Mouse (Mus musculus): Measurements from ENCODE around the gene Zbtb22.
"Not testable (repeated sequence)": the region's sequence is repeated elsewhere in the genome, so short reads cannot be mapped to it uniquely, and the experiment has no call there.

The Zbtb22 gene

GRCm38 (mm10) chr17:33904835-33905234 lies 10.9 kb upstream of the Zbtb22 start, which contains the start of gene Platr17:
Gene Platr17 (plus strand): TSS chr17:33905135.
- not testable (repeated sequence) for DNase-seq (ENCODE audit: low read depth)

- no peak for DNase-seq (ENCODE audit: low read depth)
Measured at GRCm38 (mm10) chr17:33908331-33909076, 7.2 kb upstream of the Zbtb22 start.

GRCm38 (mm10) chr17:33909077-33909868 lies 6.4 kb upstream of the Zbtb22 start, which contains the start of gene Daxx:
Gene Daxx (plus strand): TSS chr17:33909414.
- peak; percentile 95 for DNase-seq (ENCODE audit: low read depth)

GRCm38 (mm10) chr17:33909869-33910250 lies 5.8 kb upstream of the Zbtb22 start:
- no peak for DNase-seq (ENCODE audit: low read depth)

GRCm38 (mm10) chr17:33910346-33911051 lies 5.2 kb upstream of the Zbtb22 start:
- no peak for DNase-seq (ENCODE audit: low read depth)

- DNase-seq (ENCODE audit: low read depth) = no peak
Measured at GRCm38 (mm10) chr17:33911052-33911812, 4.5 kb upstream of the Zbtb22 start.

- DNase-seq (ENCODE audit: low read depth) = no peak
Measured at GRCm38 (mm10) chr17:33911813-33912414, 3.8 kb upstream of the Zbtb22 start.

GRCm38 (mm10) chr17:33913264-33913663 lies 2.4 kb upstream of the Zbtb22 start:
- no peak for DNase-seq (ENCODE audit: low read depth)

GRCm38 (mm10) chr17:33913905-33914304 lies 1.8 kb upstream of the Zbtb22 start:
- no peak for DNase-seq (ENCODE audit: low read depth)

GRCm38 (mm10) chr17:33914969-33915391 lies 724 bp upstream of the Zbtb22 start:
- DNase-seq (ENCODE audit: low read depth) = no peak

- no peak for DNase-seq (ENCODE audit: low read depth)
Measured at GRCm38 (mm10) chr17:33916294-33916693, 590 bp downstream of the Zbtb22 start.

- DNase-seq (ENCODE audit: low read depth) = no peak
Measured at GRCm38 (mm10) chr17:33916847-33917655, 1.3 kb downstream of the Zbtb22 start.

- no peak for DNase-seq (ENCODE audit: low read depth)
Measured at GRCm38 (mm10) chr17:33917656-33918292, 2.1 kb downstream of the Zbtb22 start.

GRCm38 (mm10) chr17:33918293-33919203 lies 2.8 kb downstream of the Zbtb22 start:
- DNase-seq (ENCODE audit: low read depth) = no peak

GRCm38 (mm10) chr17:33919351-33920281 lies 3.9 kb downstream of the Zbtb22 start:
- no peak for DNase-seq (ENCODE audit: low read depth)

GRCm38 (mm10) chr17:33920282-33921097 lies 4.8 kb downstream of the Zbtb22 start:
- DNase-seq (ENCODE audit: low read depth) = no peak

GRCm38 (mm10) chr17:33921361-33921760 lies 5.7 kb downstream of the Zbtb22 start:
- no peak for DNase-seq (ENCODE audit: low read depth)
